Comparison of ENCODE assay signal across 1 mouse cellular context in the genomic region with DNA sequence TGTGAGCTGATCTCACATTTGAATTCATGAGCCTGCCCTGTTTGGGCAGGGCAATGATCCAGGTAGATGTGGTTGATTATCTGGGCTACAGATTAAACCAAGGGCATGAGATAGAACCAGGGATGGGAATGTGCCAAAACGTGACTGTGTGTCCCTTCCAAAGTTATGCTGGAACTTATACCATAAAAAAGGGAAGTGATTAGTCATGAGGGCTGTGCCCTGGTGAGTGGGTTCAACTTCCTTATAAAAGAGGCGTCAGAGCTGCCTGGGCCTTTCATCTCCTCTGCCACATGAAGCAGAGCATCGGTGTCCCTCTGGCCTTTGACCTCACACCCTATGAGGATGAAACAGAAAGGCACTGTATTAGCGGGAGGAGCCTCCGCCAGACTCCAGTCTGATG.
TF ChIP-seq lines count a peak whose summit lies in the region.

No protein-coding gene starts in this region.

TF ChIP-seq in MEL, 35 proteins besides CTCF, POLR2A, EP300 and RAD21 (continued from another document):
- peak; percentile 56; the same call in 1 of the 2 replicates for TF ChIP-seq MXI1 (IDR thresholded peaks at IDR 0.05; ENCODE audit: low read depth, low read length)
- no peak for TF ChIP-seq POLR2AphosphoS2 (IDR thresholded peaks at IDR 0.05; ENCODE audit: low read length)
- TF ChIP-seq BHLHE40 (IDR thresholded peaks at IDR 0.05; ENCODE audit: borderline replicate concordance, low read depth, low read length): peak; percentile 100
- TF ChIP-seq MEF2A (IDR thresholded peaks at IDR 0.05; ENCODE audit: extremely low read depth, insufficient replicate concordance, low read depth, low read length, poor library complexity, severe bottlenecking): no peak
- no peak; the same call in 1 of the 2 replicates for TF ChIP-seq TAL1 (IDR thresholded peaks at IDR 0.05; ENCODE audit: low read length)
- TF ChIP-seq RCOR1 (IDR thresholded peaks at IDR 0.05; ENCODE audit: low read depth, low read length): peak; percentile 91
- peak; percentile 72; the same call in 1 of the 2 replicates for TF ChIP-seq JUND (IDR thresholded peaks at IDR 0.05; ENCODE audit: low read depth, low read length)
- TF ChIP-seq MAFK (IDR thresholded peaks at IDR 0.05; ENCODE audit: borderline replicate concordance, low read depth, low read length): no peak; the same call in 1 of the 2 replicates
TF ChIP-seq in MEL: peak in this region for 14.
